Mouse (Mus musculus) embryonic facial prominence, embryonic 11.5 days (tissue): ENCODE measurements at regions not wholly inside any gene's neighbourhood (a gene's known extent, or its start where the extent isn't known, plus 50 kb on each side); places are given as distances from the start of the nearest gene placed in this dataset.

Experiments
- ATAC-seq: fragments of 200-750 bp; cut with Nextera tagmentation; replicated peaks from 2 replicates; pipeline ENCODE4 v1.8.0; 2017; ENCODE audit warnings: low read depth; ENCODE audit not compliant: insufficient number of reproducible peaks, low FRiP score, low TSS enrichment
- DNase-seq: peaks from one replicate; pipeline ENCODE4 v3.0.0-alpha.2; 2015; ENCODE audit warnings: low spot score
- H3K27ac ChIP-seq: fragments of 300-500 bp; sonication (generic); replicated peaks from 2 replicates; pipeline ENCODE4 v1.5.1; 2014; ENCODE audit warnings: mild to moderate bottlenecking, low read depth, low read length, control low read depth
- H3K27me3 ChIP-seq: fragments of 300-500 bp; sonication (generic); 2 replicates; pipeline ENCODE4 v1.6.1; 2014; ENCODE audit warnings: mild to moderate bottlenecking, low read length, moderate library complexity, mixed read lengths; ENCODE audit not compliant: control insufficient read depth, insufficient read depth
- H3K36me3 ChIP-seq: fragments of 300-500 bp; sonication (generic); replicated peaks from 2 replicates; pipeline ENCODE4 v1.6.1; 2014; ENCODE audit warnings: low read depth, mild to moderate bottlenecking, low read length, moderate library complexity, mixed read lengths; ENCODE audit not compliant: control insufficient read depth, insufficient read depth
- H3K4me1 ChIP-seq: fragments of 300-500 bp; sonication (generic); 2 replicates; pipeline ENCODE4 v1.6.1; 2014; ENCODE audit warnings: low read length, mixed read lengths; ENCODE audit not compliant: control insufficient read depth, insufficient read depth
- H3K4me2 ChIP-seq: fragments of 300-500 bp; sonication (generic); 2 replicates; pipeline ENCODE4 v1.6.1; 2014; ENCODE audit warnings: low read depth, mild to moderate bottlenecking, control low read depth, low read length, moderate library complexity
- H3K4me3 ChIP-seq: fragments of 300-500 bp; sonication (generic); 2 replicates; pipeline ENCODE4 v1.5.1; 2014; ENCODE audit warnings: low read depth, low read length, control low read depth
- H3K9ac ChIP-seq: fragments of 300-500 bp; sonication (generic); replicated peaks from 2 replicates; pipeline ENCODE4 v1.6.1; 2014; ENCODE audit warnings: mild to moderate bottlenecking, control low read depth, low read length
- H3K9me3 ChIP-seq: fragments of 300-500 bp; sonication (generic); replicated peaks from 2 replicates; pipeline ENCODE4 v1.6.1; 2016; ENCODE audit warnings: mild to moderate bottlenecking, low read length, inconsistent platforms, mixed read lengths; ENCODE audit not compliant: control insufficient read depth
- WGBS: fragments of 180-500 bp; shearing (Covaris S2); extraction: QIAGEN DNeasy Blood & Tissue Kit; methylation state at CpG from one replicate; pipeline ENCODE4 v1.1.7; 2014; 5-methylcytosine and 5-hydroxymethylcytosine counted together

GRCm38 (mm10) chr11:20968341-20968740 lies 122.8 kb upstream of the Peli1 start:
- ATAC-seq = no peak
- Histone ChIP-seq H3K4me3 (no peak overlapping the region), H3K4me2 (no peak overlapping the region), H3K27ac (no peak overlapping the region), H3K9me3 (no peaks in the 10 kb centered on the region), H3K4me1 (no peaks in the 10 kb centered on the region), H3K9ac (no peak overlapping the region), H3K27me3 (no peaks in the 10 kb centered on the region), H3K36me3 (no peaks in the 10 kb centered on the region)
- WGBS = 74% methylated on average over 2 of the region's 2 CpGs
- DNase-seq = no peak

DNA sequence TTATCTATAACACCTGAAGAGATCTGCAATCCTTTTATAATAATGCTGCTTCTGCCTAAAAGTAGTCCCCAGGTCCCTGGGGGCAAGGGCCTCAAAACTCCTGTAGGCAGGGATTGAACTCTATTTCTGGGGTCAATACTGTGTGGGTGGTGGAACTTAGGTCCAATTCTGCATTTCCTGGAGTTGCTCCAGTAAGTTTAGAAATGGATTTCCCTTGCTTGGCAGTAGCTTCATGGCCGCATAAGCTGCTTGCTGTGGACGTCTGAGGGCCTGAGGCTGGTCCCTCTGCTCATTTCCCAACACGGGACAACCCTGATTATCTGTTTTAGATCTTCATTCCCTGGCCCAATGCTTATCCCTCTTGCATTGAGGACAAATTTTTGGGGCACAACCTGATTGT lies 118.0 kb upstream of the Peli1 start:
- 71% methylated on average over 3 of the region's 3 CpGs for WGBS
- H3K27me3 ChIP-seq = no peaks in the 10 kb centered on the region
- ATAC-seq = no peak
- H3K9me3 ChIP-seq = no peaks in the 10 kb centered on the region
- H3K9ac ChIP-seq = no peak overlapping the region
- no peak for DNase-seq
- no peak overlapping the region for H3K4me2 ChIP-seq
- no peak overlapping the region for H3K4me3 ChIP-seq
- H3K4me1 ChIP-seq = no peaks in the 10 kb centered on the region
- H3K36me3 ChIP-seq = no peaks in the 10 kb centered on the region
- H3K27ac ChIP-seq = no peak overlapping the region

GRCm38 (mm10) chr11:20981588-20981987 lies 109.5 kb upstream of the Peli1 start:
- Histone ChIP-seq H3K36me3 (no peaks in the 10 kb centered on the region), H3K9ac (no peak overlapping the region), H3K27ac (no peak overlapping the region), H3K4me1 (no peaks in the 10 kb centered on the region), H3K4me2 (no peak overlapping the region), H3K4me3 (no peak overlapping the region), H3K9me3 (no peaks in the 10 kb centered on the region), H3K27me3 (no peaks in the 10 kb centered on the region)
- 88% methylated on average over 2 of the region's 2 CpGs for WGBS
- DNase-seq = no peak
- no peak for ATAC-seq

DNA sequence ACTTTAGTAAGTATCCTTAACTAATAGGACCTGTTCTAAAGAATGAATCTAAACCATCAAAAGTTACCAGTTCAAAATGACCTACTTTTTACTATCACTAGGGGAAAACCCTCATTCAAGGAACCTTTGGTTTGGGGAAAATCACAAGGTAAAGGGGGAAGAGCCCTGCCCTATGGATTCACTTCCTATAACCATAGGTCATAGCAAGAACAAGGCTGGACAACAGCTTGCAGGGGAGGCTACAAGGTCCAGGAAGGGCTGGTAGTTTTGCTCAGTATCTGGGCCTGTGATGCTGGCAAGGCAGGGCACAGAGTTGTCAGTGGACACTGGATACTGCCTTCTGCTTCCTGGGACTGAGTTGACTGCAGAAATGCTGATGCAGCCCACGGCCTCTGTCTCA lies 109.1 kb upstream of the Peli1 start:
- 89% methylated on average over 1 of the region's 1 CpGs for WGBS

DNA sequence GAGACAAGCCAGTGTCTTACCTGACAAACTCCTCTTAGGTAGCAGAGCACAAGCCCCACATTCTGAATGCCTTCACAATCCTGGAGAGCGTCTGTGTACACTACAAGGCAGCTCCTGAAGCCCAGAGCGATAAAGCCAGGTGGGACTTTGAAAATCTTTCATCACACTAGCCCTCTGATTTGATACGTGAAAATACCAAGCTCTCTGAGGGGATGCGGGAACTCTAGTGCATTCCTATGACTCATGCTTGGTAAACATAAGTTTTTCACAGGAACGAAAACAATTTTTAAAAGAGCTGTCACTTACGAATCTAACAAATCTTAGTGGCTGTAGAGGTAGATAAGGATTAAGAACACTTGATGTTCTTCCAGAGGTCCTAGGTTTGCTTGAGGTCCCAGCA lies 108.6 kb upstream of the Peli1 start:
- H3K4me3 ChIP-seq = no peak overlapping the region
- H3K4me1 ChIP-seq = no peaks in the 10 kb centered on the region
- DNase-seq (no peak), ATAC-seq (no peak)
- no peaks in the 10 kb centered on the region for H3K9me3 ChIP-seq
- no peak overlapping the region for H3K4me2 ChIP-seq
- H3K27me3 ChIP-seq = no peaks in the 10 kb centered on the region
- H3K9ac ChIP-seq = no peak overlapping the region
- H3K36me3 ChIP-seq = no peaks in the 10 kb centered on the region
- WGBS = 87% methylated on average over 6 of the region's 6 CpGs
- no peak overlapping the region for H3K27ac ChIP-seq

More for the DNA sequence above, 109.1 kb upstream of the Peli1 start:
- Histone ChIP-seq H3K9me3 (no peaks in the 10 kb centered on the region), H3K27ac (no peak overlapping the region), H3K4me1 (no peaks in the 10 kb centered on the region), H3K27me3 (no peaks in the 10 kb centered on the region), H3K9ac (no peak overlapping the region), H3K36me3 (no peaks in the 10 kb centered on the region), H3K4me3 (no peak overlapping the region), H3K4me2 (no peak overlapping the region)
- no peak for DNase-seq
- no peak for ATAC-seq

- no peak overlapping the region for H3K4me2 ChIP-seq
- WGBS = 60% methylated on average over 6 of the region's 6 CpGs
- H3K4me1 ChIP-seq = no peaks in the 10 kb centered on the region
- no peak for DNase-seq
- no peak for ATAC-seq
- H3K27ac ChIP-seq = no peak overlapping the region
- no peak overlapping the region for H3K9ac ChIP-seq
- no peaks in the 10 kb centered on the region for H3K9me3 ChIP-seq
- H3K36me3 ChIP-seq = no peaks in the 10 kb centered on the region
- no peak overlapping the region for H3K4me3 ChIP-seq
- no peaks in the 10 kb centered on the region for H3K27me3 ChIP-seq
Measured at GRCm38 (mm10) chr11:20985069-20985759, 105.9 kb upstream of the Peli1 start.

GRCm38 (mm10) chr11:20985771-20986170 lies 105.3 kb upstream of the Peli1 start:
- no peak overlapping the region for H3K27ac ChIP-seq
- ATAC-seq = no peak
- H3K9ac ChIP-seq = no peak overlapping the region
- no peaks in the 10 kb centered on the region for H3K4me1 ChIP-seq
- no peaks in the 10 kb centered on the region for H3K27me3 ChIP-seq
- WGBS = 43% methylated on average over 4 of the region's 4 CpGs
- no peak for DNase-seq
- no peaks in the 10 kb centered on the region for H3K36me3 ChIP-seq
- H3K4me2 ChIP-seq = no peak overlapping the region
- H3K4me3 ChIP-seq = no peak overlapping the region
- no peaks in the 10 kb centered on the region for H3K9me3 ChIP-seq

- ATAC-seq (no peak), DNase-seq (no peak)
- H3K27me3 ChIP-seq = no peaks in the 10 kb centered on the region
- H3K27ac ChIP-seq = no peak overlapping the region
- H3K4me2 ChIP-seq = no peak overlapping the region
- H3K36me3 ChIP-seq = no peaks in the 10 kb centered on the region
- no peaks in the 10 kb centered on the region for H3K9me3 ChIP-seq
- no peak overlapping the region for H3K9ac ChIP-seq
- no peak overlapping the region for H3K4me3 ChIP-seq
- WGBS = 73% methylated on average over 5 of the region's 5 CpGs
- no peaks in the 10 kb centered on the region for H3K4me1 ChIP-seq
Measured at GRCm38 (mm10) chr11:20987171-20987815, 103.8 kb upstream of the Peli1 start.
